Mouse (Mus musculus) left cerebral cortex, adult 2 months (tissue): ENCODE data around the gene Hspa5. TPM values are rescaled to one million over a fixed set of nuclear protein-coding genes. Genes with fewer than 3 reads are reported as not detected.
A peak's percentile ranks its signal among the peaks of the same experiment; 100 is the strongest.
"Not testable (repeated sequence)": the region's sequence is repeated elsewhere in the genome, so short reads cannot be mapped to it uniquely, and the experiment has no call there.

Experiments used
- DNase-seq, 2 experiments: peaks; one replicate each; pipeline ENCODE4 v3.0.0; 2021 to 2022; ENCODE audit warnings: low spot score in 2 of 2, mixed read lengths in 1 of 2; ENCODE audit errors: extremely low spot score in 1 of 2
- H3K27ac ChIP-seq: fragments of 200-600 bp; 2 replicates; pipeline ENCODE4 v1.8.1; 2022
- H3K4me3 ChIP-seq: fragments of 200-600 bp; 2 replicates; pipeline ENCODE4 v1.8.1; 2022
- CTCF ChIP-seq: fragments of 200-600 bp; IDR thresholded peaks from 2 replicates; pipeline ENCODE4 v1.8.1; 2022; ENCODE audit warnings: antibody characterized with exemption, mild to moderate bottlenecking, moderate library complexity
- intact Hi-C: fragments of 180-260 bp; cut with DNase I; formaldehyde crosslinking; loops from one replicate; pipeline ENCODE4 v1.15.1; 2025
- total RNA-seq, 2 experiments: library from RNA; stranded (reverse); gene quantifications; 2 replicates each; pipeline ENCODE4 v1.2.3; 2021

Hspa5 gene
- total RNA-seq, 2 experiments from 2014 or later, result 325 to 334 TPM

GRCm38 (mm10) chr2:34773673-34774072 is 1.9 kb downstream of the Hspa5 start:
- no peak for TF ChIP-seq CTCF
- Histone ChIP-seq H3K27ac (no peak overlapping the region), H3K4me3 (peak overlapping the region; percentile 72)
- no peak for DNase-seq
- intact Hi-C loops, result no loop called here

DNA sequence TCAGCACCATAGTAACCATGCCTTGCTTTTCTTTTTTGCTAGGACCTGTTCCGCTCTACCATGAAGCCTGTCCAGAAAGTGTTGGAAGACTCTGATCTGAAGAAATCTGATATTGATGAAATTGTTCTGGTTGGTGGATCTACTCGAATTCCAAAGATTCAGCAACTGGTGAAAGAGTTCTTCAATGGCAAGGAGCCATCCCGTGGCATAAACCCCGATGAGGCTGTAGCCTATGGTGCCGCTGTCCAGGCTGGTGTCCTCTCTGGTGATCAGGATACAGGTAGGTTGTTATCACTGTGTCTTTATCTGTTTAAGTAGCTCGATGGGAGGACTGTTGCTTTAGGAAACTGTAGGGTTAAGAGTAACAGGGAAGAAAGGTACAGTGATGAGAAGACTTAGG is 2.7 kb downstream of the Hspa5 start:
- DNase-seq, result no peak
- intact Hi-C loops, result no loop called here
- Histone ChIP-seq H3K4me3 (peak overlapping the region; percentile 72), H3K27ac (no peak overlapping the region)
- TF ChIP-seq CTCF, result no peak

DNA sequence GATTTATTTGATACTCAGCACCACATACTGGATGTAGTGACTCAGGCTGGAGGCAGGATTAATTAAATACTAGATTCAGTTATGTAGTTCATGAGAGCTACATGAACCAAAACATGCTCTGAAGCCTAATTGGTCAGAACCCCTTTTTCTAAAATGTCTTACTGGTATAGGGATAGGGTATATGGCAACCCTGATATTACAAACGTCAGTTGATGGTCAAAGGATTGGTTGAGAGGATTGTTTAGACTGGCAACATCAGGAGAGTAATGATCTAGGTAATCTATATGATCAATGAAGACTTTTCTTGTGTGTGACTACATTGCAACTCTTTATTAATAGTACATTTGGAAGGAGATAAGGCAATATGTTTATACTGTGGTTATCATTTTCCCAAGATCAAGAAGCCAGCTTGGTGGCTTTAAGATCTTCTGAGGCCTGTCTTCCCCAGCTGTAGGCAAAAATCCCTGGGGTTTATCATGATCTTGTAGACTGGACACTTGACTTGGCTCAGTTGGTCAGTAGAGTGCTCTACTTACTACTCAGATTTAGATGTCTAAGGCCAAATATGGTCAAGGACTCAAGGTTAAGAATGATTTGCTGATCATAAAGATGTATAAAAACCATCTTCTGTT is 5.6 kb downstream of the Hspa5 start:
- intact Hi-C loops, result no loop called here
- H3K4me3 ChIP-seq, result no peak overlapping the region
- no peak overlapping the region for H3K27ac ChIP-seq
- DNase-seq, result no peak
- TF ChIP-seq CTCF, result no peak

DNA sequence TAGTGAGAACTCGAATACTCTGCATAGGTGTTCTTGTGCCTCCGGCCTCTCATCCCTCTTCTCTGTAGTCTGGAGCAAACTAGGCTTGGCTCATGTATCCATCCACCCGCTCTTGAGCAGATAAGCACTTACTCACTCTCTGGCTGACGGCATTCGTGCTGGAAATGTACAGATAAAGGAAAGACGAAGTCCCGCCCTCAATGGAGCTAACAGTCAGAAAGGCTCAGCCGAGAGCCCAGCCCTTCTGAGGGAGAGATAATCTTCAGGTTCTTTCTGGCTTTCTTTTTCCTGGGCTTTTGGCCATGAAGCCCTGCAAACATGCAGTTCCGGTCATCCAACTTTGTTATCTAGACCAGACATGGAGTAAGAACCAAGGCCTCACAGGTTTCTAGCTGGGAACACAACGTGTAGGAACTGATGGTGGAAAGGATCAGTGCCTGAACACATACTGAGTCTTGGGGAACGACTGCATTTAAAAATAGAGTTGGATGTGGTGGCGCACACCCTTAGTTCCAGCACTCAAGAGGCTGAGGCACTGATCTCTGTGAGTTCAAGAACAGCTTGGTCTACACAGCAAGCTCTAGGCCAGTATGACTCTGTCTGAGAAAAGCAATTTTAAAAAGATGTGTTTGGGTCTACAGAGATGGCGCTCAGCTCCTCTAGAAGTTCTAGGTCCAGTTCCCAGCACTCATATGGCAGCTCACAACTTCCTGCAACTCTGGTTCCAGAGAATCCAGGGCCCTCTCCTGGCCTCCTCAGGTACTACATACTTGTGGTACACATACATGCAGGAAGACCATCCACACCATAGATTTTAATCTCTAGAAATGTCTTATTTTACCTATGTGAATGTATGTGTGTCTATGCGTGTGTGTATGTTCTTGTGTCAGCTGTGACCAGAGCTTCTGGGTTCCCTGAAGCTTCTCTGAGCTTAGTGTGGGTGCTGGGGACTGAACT is 11.6 kb downstream of the Hspa5 start:
- H3K27ac ChIP-seq, result no peak overlapping the region
- intact Hi-C loops, result no loop called here
- no peak for DNase-seq
- no peak for TF ChIP-seq CTCF
- no peak overlapping the region for H3K4me3 ChIP-seq

- intact Hi-C loops, result no loop called here
- no peak overlapping the region for H3K4me3 ChIP-seq
- peak; percentile 71 for TF ChIP-seq CTCF
- no peak overlapping the region for H3K27ac ChIP-seq
- no peak for DNase-seq
These were observed 12.3 kb downstream of the Hspa5 start for GRCm38 (mm10) chr2:34784085-34784484.

GRCm38 (mm10) chr2:34790282-34790681 is 18.5 kb downstream of the Hspa5 start:
- TF ChIP-seq CTCF, result no peak
- no peak overlapping the region for H3K4me3 ChIP-seq
- H3K27ac ChIP-seq, result no peak overlapping the region
- intact Hi-C loops, result no loop called here
- no peak for DNase-seq

DNA sequence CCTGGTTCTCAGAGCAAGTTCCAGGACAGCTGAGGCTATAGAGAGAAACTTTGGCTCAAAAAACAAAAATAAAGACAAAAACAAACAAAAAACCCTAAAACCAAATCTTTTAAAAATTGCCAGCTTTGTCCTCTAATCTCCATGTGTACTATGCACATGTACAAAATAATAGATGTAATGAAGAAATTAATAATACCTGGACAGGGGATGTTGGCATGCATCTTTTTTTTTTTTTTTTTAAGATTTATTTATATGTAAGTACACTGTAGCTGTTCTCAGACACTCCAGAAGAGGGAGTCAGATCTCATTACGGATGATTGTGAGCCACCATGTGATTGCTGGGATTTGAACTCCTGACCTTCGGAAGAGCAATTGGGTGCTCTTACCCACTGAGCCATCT is 20.8 kb downstream of the Hspa5 start:
- intact Hi-C loops, result not testable (repeated sequence)

DNA sequence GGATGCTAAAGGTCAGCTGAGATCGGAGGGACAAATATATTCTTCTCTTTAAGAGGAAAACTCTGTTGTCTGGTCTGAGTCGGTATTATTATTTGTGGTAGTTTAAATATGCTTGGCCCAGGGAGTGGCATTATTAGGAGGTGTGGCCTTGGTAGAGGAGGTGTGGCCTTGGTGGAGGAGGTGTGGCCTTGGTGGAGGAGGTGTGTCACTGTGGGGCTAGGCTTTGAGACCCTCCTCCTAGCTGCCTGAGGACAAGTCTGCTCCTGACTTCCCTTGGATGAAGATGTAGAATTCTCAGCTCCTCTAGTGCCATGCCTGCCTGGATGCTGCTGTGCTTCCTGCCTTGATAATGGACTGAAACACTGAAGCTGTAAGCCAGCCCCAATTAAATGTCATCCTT is 22.7 kb downstream of the Hspa5 start:
- Histone ChIP-seq H3K4me3 (no peak overlapping the region), H3K27ac (no peak overlapping the region)
- intact Hi-C loops, result no loop called here
- TF ChIP-seq CTCF, result no peak
- DNase-seq, result no peak

More for the DNA sequence above, 20.8 kb downstream of the Hspa5 start:
- TF ChIP-seq CTCF, result peak; percentile 7; the same call in 1 of the 2 replicates
- not testable (repeated sequence) for H3K4me3 ChIP-seq, H3K27ac ChIP-seq, DNase-seq

- Histone ChIP-seq H3K4me3 (no peak overlapping the region), H3K27ac (no peak overlapping the region)
- intact Hi-C loops, result no loop called here
- DNase-seq, result no peak
- TF ChIP-seq CTCF, result no peak
These were observed 23.7 kb downstream of the Hspa5 start for GRCm38 (mm10) chr2:34795426-34795825.

GRCm38 (mm10) chr2:34799357-34800256 is 27.8 kb downstream of the Hspa5 start, which contains the start of gene Rabepk:
TSS of gene Rabepk (minus strand) at chr2:34799912.
- TF ChIP-seq CTCF, result no peak
- intact Hi-C loops, result loop anchor here (1.0 kb wide), 1 partner anchor 27 kb away; no protein-coding TSS in a partner anchor
- Histone ChIP-seq H3K27ac (peak within 1 kb of the TSS; percentile 68), H3K4me3 (peak within 1 kb of the TSS; percentile 91)
- peak; percentile 78 for DNase-seq

GRCm38 (mm10) chr2:34800371-34800770 is 28.6 kb downstream of the Hspa5 start:
- H3K4me3 ChIP-seq, result peak overlapping the region; percentile 91
- no peak for TF ChIP-seq CTCF
- intact Hi-C loops, result no loop called here
- H3K27ac ChIP-seq, result peak overlapping the region; percentile 68; the same call in 1 of the 2 replicates
- DNase-seq, result no peak
